In genomic region chr9:109932361-109932755, GRCm38 (mm10) we compare ENCODE assay signal across 8 mouse cellular contexts. TPM values are rescaled to one million over a fixed set of nuclear protein-coding genes. Genes with fewer than 3 reads are reported as not detected.
DNase-seq lines count a peak whose midpoint lies in the region; ATAC-seq and TF ChIP-seq lines count a peak whose summit lies in the region.

No protein-coding gene starts in this region.

- peak; percentile 33 for DNase-seq in adrenal gland, adult 8-10 months
- no peak for DNase-seq in adrenal gland, adult 2 months
- DNase-seq in A20 (ENCODE audit: low read depth, low spot score): peak; percentile 61
- peak; percentile 77 for DNase-seq in heart, embryonic 10.5 days (ENCODE audit: low spot score)
- DNase-seq in lung, postnatal 14 days: peak; percentile 27

- H3K9ac ChIP-seq in kidney, embryonic 16.5 days (replicated peaks; ENCODE audit: low read length): peak overlapping the region; percentile 91
- H3K9ac ChIP-seq in stomach, embryonic 16.5 days (ENCODE audit: low read length): peak overlapping the region; percentile 96

- WGBS in heart, embryonic 10.5 days: 0% methylated on average over 20 of the region's 20 CpGs
- WGBS in kidney, embryonic 16.5 days: under 1% methylated on average over 20 of the region's 20 CpGs
- under 1% methylated on average over 20 of the region's 20 CpGs for WGBS in stomach, embryonic 16.5 days

- H3K9me3 ChIP-seq in heart, embryonic 10.5 days: no peaks in the 10 kb centered on the region
- H3K9me3 ChIP-seq in kidney, embryonic 16.5 days (ENCODE audit: low read length): no peaks in the 10 kb centered on the region
- H3K9me3 ChIP-seq in stomach, embryonic 16.5 days (replicated peaks; ENCODE audit: control insufficient read depth, low read length): no peaks in the 10 kb centered on the region

- H3K27me3 ChIP-seq in heart, embryonic 10.5 days (ENCODE audit: insufficient read depth, poor library complexity, severe bottlenecking): no peaks in the 10 kb centered on the region
- no peaks in the 10 kb centered on the region for H3K27me3 ChIP-seq in kidney, embryonic 16.5 days (ENCODE audit: insufficient read depth, low read length)
- H3K27me3 ChIP-seq in stomach, embryonic 16.5 days (ENCODE audit: control insufficient read depth, insufficient read depth, low read length): no peaks in the 10 kb centered on the region

- no peaks in the 10 kb centered on the region for H3K36me3 ChIP-seq in heart, embryonic 10.5 days
- H3K36me3 ChIP-seq in kidney, embryonic 16.5 days (ENCODE audit: insufficient read depth, low read length): no peaks in the 10 kb centered on the region
- no peaks in the 10 kb centered on the region for H3K36me3 ChIP-seq in stomach, embryonic 16.5 days (ENCODE audit: control insufficient read depth, insufficient read depth, low read length)

- H3K27ac ChIP-seq in cortical plate, adult 2 months (ENCODE audit: insufficient read depth, low read length): peak overlapping the region; percentile 68
- H3K27ac ChIP-seq in heart, embryonic 10.5 days: peak overlapping the region; percentile 95
- H3K27ac ChIP-seq in kidney, embryonic 16.5 days (ENCODE audit: low read length): peak overlapping the region; percentile 95
- peak overlapping the region; percentile 96 for H3K27ac ChIP-seq in stomach, embryonic 16.5 days (ENCODE audit: low read length)

- H3K4me2 ChIP-seq in kidney, embryonic 16.5 days (replicated peaks; ENCODE audit: low read depth, low read length): peak overlapping the region; percentile 72
- peak overlapping the region; percentile 78 for H3K4me2 ChIP-seq in stomach, embryonic 16.5 days (ENCODE audit: low read depth, low read length)

- no peaks in the 10 kb centered on the region for H3K4me1 ChIP-seq in cortical plate, adult 2 months (ENCODE audit: control insufficient read depth, insufficient read depth, low read length)
- H3K4me1 ChIP-seq in heart, embryonic 10.5 days: peaks cover 15% of the 10 kb centered on the region
- H3K4me1 ChIP-seq in kidney, embryonic 16.5 days (ENCODE audit: insufficient read depth, low read length): peaks cover 14% of the 10 kb centered on the region
- peaks cover 10% of the 10 kb centered on the region; the same call in 1 of the 2 replicates for H3K4me1 ChIP-seq in stomach, embryonic 16.5 days (ENCODE audit: control insufficient read depth, insufficient read depth, low read length)

- peak overlapping the region; percentile 49 for H3K4me3 ChIP-seq in cortical plate, adult 2 months (ENCODE audit: insufficient read depth, low read length)
- H3K4me3 ChIP-seq in heart, embryonic 10.5 days: peak overlapping the region; percentile 82
- H3K4me3 ChIP-seq in kidney, embryonic 16.5 days (ENCODE audit: low read length): peak overlapping the region; percentile 92
- peak overlapping the region; percentile 91 for H3K4me3 ChIP-seq in stomach, embryonic 16.5 days (replicated peaks; ENCODE audit: low read length)

- TF ChIP-seq CTCF in cortical plate, adult 2 months (IDR thresholded peaks at IDR 0.05; ENCODE audit: extremely low read depth, insufficient read depth, low read length): no peak

- TF ChIP-seq POLR2A in cortical plate, adult 2 months (IDR thresholded peaks at IDR 0.05; ENCODE audit: extremely low read depth, insufficient read depth, low read length): no peak

- no peak; the same call in 1 of the 2 replicates for ATAC-seq in kidney, embryonic 16.5 days (ENCODE audit: low FRiP score, low TSS enrichment)
- no peak for ATAC-seq in stomach, embryonic 16.5 days (ENCODE audit: insufficient read depth, low FRiP score)

RNA-seq across cellular contexts. Expression of gene Map4, which starts 1.1 kb away (rescaled TPM):
- 100 to 1,000 TPM in 2 of 4 experiments, 10 to 100 TPM in 2; 75.9 to 139 (median 108) TPM for total RNA-seq in adrenal gland, adult 8-10 months (2022)
- 10 to 100 TPM; 81.6 to 82.5 TPM for total RNA-seq in adrenal gland, adult 2 months (2021)
- 219 and 223 TPM in 2 replicates for polyA plus RNA-seq in adrenal gland, adult 2 months (2012; rRNA removed)
- polyA plus RNA-seq in cortical plate, adult 2 months (2012; rRNA removed): 337 and 346 TPM in 2 replicates
- 69.1 and 88.4 TPM in 2 replicates for polyA plus RNA-seq in heart, embryonic 10.5 days (2016; fragmentation: Nextera tagmentation; extraction: Ambion mirVana)
- polyA plus RNA-seq in kidney, embryonic 16.5 days (2015; fragmentation: Nextera tagmentation; extraction: Ambion mirVana): 53.9 and 64.7 TPM in 2 replicates
- polyA plus RNA-seq in stomach, embryonic 16.5 days (2015; fragmentation: Nextera tagmentation; extraction: Ambion mirVana): 64.3 and 73.2 TPM in 2 replicates

RNA-seq across cellular contexts. Expression of gene Cdc25a, which starts 57.0 kb away (rescaled TPM):
- 10 to 100 TPM; 10.5 to 14.5 (median 10.8) TPM for total RNA-seq in adrenal gland, adult 8-10 months (2022)
- total RNA-seq in adrenal gland, adult 2 months (2021): 10 to 100 TPM; 11.4 to 13.3 TPM
- 4.3 TPM in 2 replicates for polyA plus RNA-seq in adrenal gland, adult 2 months (2012; rRNA removed)
- 3.0 and 3.7 TPM in 2 replicates for polyA plus RNA-seq in cortical plate, adult 2 months (2012; rRNA removed)
- polyA plus RNA-seq in heart, embryonic 10.5 days (2016; fragmentation: Nextera tagmentation; extraction: Ambion mirVana): 24.5 and 37.8 TPM in 2 replicates
- 24.3 and 28.0 TPM in 2 replicates for polyA plus RNA-seq in kidney, embryonic 16.5 days (2015; fragmentation: Nextera tagmentation; extraction: Ambion mirVana)
- polyA plus RNA-seq in stomach, embryonic 16.5 days (2015; fragmentation: Nextera tagmentation; extraction: Ambion mirVana): 26.0 and 26.6 TPM in 2 replicates
